Comparison of ENCODE assay signal across 23 mouse cellular contexts in the genomic region with DNA sequence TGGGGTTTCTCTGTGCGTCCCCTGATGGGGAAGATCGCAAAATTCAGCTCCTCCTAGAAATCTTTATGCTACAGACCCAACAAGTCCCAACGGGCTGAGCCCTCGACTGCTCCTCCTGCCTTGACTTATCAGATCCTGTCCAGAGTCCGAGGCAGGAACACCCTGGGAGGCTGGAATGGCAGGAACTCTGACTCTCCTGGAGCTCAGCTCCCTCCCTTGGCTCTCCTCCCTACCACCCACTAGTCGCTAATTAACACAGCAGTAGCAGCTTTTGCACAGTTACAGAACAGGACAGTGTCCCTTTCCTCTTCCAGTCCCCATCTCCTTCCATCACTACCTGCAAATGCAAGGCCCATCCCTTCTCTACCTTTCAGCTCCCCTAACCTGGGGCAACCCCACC. TPM values are rescaled to one million over a fixed set of nuclear protein-coding genes. Genes with fewer than 3 reads are reported as not detected.
DNase-seq lines count a peak whose midpoint lies in the region; ATAC-seq and TF ChIP-seq lines count a peak whose summit lies in the region.
"Had no signal": no experiment of that assay in that cellular context is flagged by ENCODE, and none has a peak within 500 bp of the region (broad histone marks: within the 10 kb centered on the region; RNA-seq: fewer than 3 reads in every experiment).

No protein-coding gene starts in this region.

- peak; percentile 93 for DNase-seq in heart, adult 11 months
- DNase-seq in heart, embryonic 10.5 days (ENCODE audit: low spot score): no peak
- DNase-seq in left cerebral cortex, adult 2 months (ENCODE audit: extremely low spot score in 1 of 2, low spot score in 2 of 2): no peak
- no peak for DNase-seq in left cerebral cortex, postnatal 14 days (ENCODE audit: low spot score in 2 of 2)
- DNase-seq in kidney, adult 8-10 months: peak; percentile 75 to 76
- DNase-seq in kidney, postnatal 36 days: peak; percentile 73 to 81
- DNase-seq in cerebellum, postnatal 36 days: no peak
- DNase-seq: adrenal gland, postnatal 36 days; cerebellum, adult 9-10 months; heart, postnatal 36 days; liver, embryonic 13.5 days; lung, embryonic 14.5 days; midbrain, embryonic 14.5 days had no signal

- H3K36me3 ChIP-seq in heart, embryonic 10.5 days: no peaks in the 10 kb centered on the region
- H3K36me3 ChIP-seq: embryonic facial prominence, embryonic 12.5 days; heart, embryonic 12.5 days; hindbrain, embryonic 15.5 days; limb, embryonic 12.5 days; liver, embryonic 13.5 days had no signal

- intact Hi-C loops in left cerebral cortex, adult 2 months (cut with DNase I): no loop called here
- intact Hi-C loops in left cerebral cortex, postnatal 14 days (cut with DNase I): no loop called here

- H3K27me3 ChIP-seq in heart, embryonic 10.5 days (ENCODE audit: insufficient read depth, poor library complexity, severe bottlenecking): peaks cover 14% of the 10 kb centered on the region; the same call in 1 of the 2 replicates
- H3K27me3 ChIP-seq: embryonic facial prominence, embryonic 12.5 days; heart, embryonic 12.5 days; hindbrain, embryonic 15.5 days; limb, embryonic 12.5 days had no signal

- H3K27ac ChIP-seq in heart, embryonic 10.5 days: no peak overlapping the region
- peak overlapping the region; percentile 57; the same call in 1 of the 2 replicates for H3K27ac ChIP-seq in left cerebral cortex, adult 2 months
- H3K27ac ChIP-seq: embryonic facial prominence, embryonic 12.5 days; hindbrain, embryonic 15.5 days; limb, embryonic 12.5 days; liver, embryonic 13.5 days had no signal

- peaks cover 8% of the 10 kb centered on the region for H3K4me1 ChIP-seq in heart, embryonic 10.5 days
- H3K4me1 ChIP-seq: embryonic facial prominence, embryonic 12.5 days; liver, embryonic 13.5 days had no signal

- ATAC-seq in erythroid progenitor cell, adult 5-6 weeks (replicated peaks; ENCODE audit: low FRiP score, poor library complexity, severe bottlenecking): no peak
- ATAC-seq: CD4-positive, CD25-positive, alpha-beta regulatory T cell, adult 4 months; forebrain, embryonic 14.5 days had no signal

- no peaks in the 10 kb centered on the region for H3K9me3 ChIP-seq in heart, embryonic 10.5 days
- H3K9me3 ChIP-seq: embryonic facial prominence, embryonic 12.5 days; hindbrain, embryonic 15.5 days; limb, embryonic 12.5 days; liver, embryonic 13.5 days; megakaryocyte, embryonic 14.5 days had no signal

- WGBS in heart, embryonic 10.5 days: 43% methylated on average over 6 of the region's 6 CpGs

- no peak for TF ChIP-seq CTCF in left cerebral cortex, adult 2 months (IDR thresholded peaks at IDR 0.05)

- no peak overlapping the region for H3K4me3 ChIP-seq in heart, embryonic 10.5 days
- no peak overlapping the region for H3K4me3 ChIP-seq in left cerebral cortex, adult 2 months
- H3K4me3 ChIP-seq: embryonic facial prominence, embryonic 12.5 days; erythroblast, embryonic 14.5 days; heart, embryonic 12.5 days; hindbrain, embryonic 15.5 days; limb, embryonic 12.5 days; liver, embryonic 13.5 days; megakaryocyte, embryonic 14.5 days had no signal

RNA-seq across cellular contexts. Expression of a gene that starts 0.8 kb away (rescaled TPM):
- 0.11 and 0.18 TPM in 2 replicates for polyA plus RNA-seq in heart, embryonic 10.5 days (2016; fragmentation: Nextera tagmentation; extraction: Ambion mirVana)
- total RNA-seq in left cerebral cortex, adult 2 months (2021): 1 to 10 TPM; 2.8 to 4.7 TPM
- total RNA-seq in left cerebral cortex, postnatal 14 days (2021): under 1 TPM; 0.94 to 0.97 TPM
- 3.8 TPM in 1 of 2 replicates, not detected in the other for total RNA-seq in erythroid progenitor cell, adult 5-6 weeks (2015; ENCODE audit: low replicate concordance)
- total RNA-seq in erythroid progenitor cell, adult 5-6 weeks (2017; ENCODE audit: low replicate concordance): not detected in 2 replicates
- polyA plus RNA-seq: erythroblast, embryonic 14.5 days; intestine, embryonic 14.5 days; liver, embryonic 13.5 days; lung, embryonic 14.5 days had no signal

RNA-seq across cellular contexts. Expression of a gene that starts 24.7 kb away (rescaled TPM):
- polyA plus RNA-seq in heart, embryonic 10.5 days (2016; fragmentation: Nextera tagmentation; extraction: Ambion mirVana): 24.0 and 27.1 TPM in 2 replicates
- 10 to 100 TPM; 26.6 to 28.4 TPM for total RNA-seq in left cerebral cortex, adult 2 months (2021)
- 10 to 100 TPM; 27.4 to 28.2 TPM for total RNA-seq in left cerebral cortex, postnatal 14 days (2021)
- 4.2 and 5.0 TPM in 2 replicates for total RNA-seq in erythroid progenitor cell, adult 5-6 weeks (2015; ENCODE audit: low replicate concordance)
- 6.4 and 6.6 TPM in 2 replicates for total RNA-seq in erythroid progenitor cell, adult 5-6 weeks (2017; ENCODE audit: low replicate concordance)

RNA-seq across cellular contexts. Expression of a gene that starts 37.4 kb away (rescaled TPM):
- 10.2 and 13.4 TPM in 2 replicates for polyA plus RNA-seq in heart, embryonic 10.5 days (2016; fragmentation: Nextera tagmentation; extraction: Ambion mirVana)
- total RNA-seq in left cerebral cortex, adult 2 months (2021): 10 to 100 TPM; 46.5 to 50.4 TPM
- total RNA-seq in left cerebral cortex, postnatal 14 days (2021): 10 to 100 TPM; 28.9 to 36.7 TPM
- total RNA-seq in erythroid progenitor cell, adult 5-6 weeks (2015; ENCODE audit: low replicate concordance): not detected in 2 replicates
- 3.9 TPM in 1 of 2 replicates, not detected in the other for total RNA-seq in erythroid progenitor cell, adult 5-6 weeks (2017; ENCODE audit: low replicate concordance)
- polyA plus RNA-seq: erythroblast, embryonic 14.5 days had no signal

RNA-seq across cellular contexts. Expression of a gene that starts 48.0 kb away (rescaled TPM):
- polyA plus RNA-seq in heart, embryonic 10.5 days (2016; fragmentation: Nextera tagmentation; extraction: Ambion mirVana): 32.1 and 41.1 TPM in 2 replicates
- total RNA-seq in left cerebral cortex, adult 2 months (2021): 100 to 1,000 TPM; 157 to 161 TPM
- 100 to 1,000 TPM; 157 to 169 TPM for total RNA-seq in left cerebral cortex, postnatal 14 days (2021)
- 122 and 124 TPM in 2 replicates for total RNA-seq in erythroid progenitor cell, adult 5-6 weeks (2015; ENCODE audit: low replicate concordance)
- total RNA-seq in erythroid progenitor cell, adult 5-6 weeks (2017; ENCODE audit: low replicate concordance): 74.2 and 96.2 TPM in 2 replicates

Comparison
In these comparisons a context has a peak if more than half of its experiments do, and no peak if none do; other contexts are left out.
1. DNase-seq: peak in heart, adult 11 months (single experiment), kidney, adult 8-10 months (2 of 2) and kidney, postnatal 36 days (2 of 2); none in heart, embryonic 10.5 days (single experiment), left cerebral cortex, adult 2 months (0 of 2), left cerebral cortex, postnatal 14 days (0 of 2) and cerebellum, postnatal 36 days (0 of 2).
2. RNA of a gene that starts 37.4 kb away (total RNA-seq): 46.5 to 50.4 TPM in left cerebral cortex, adult 2 months and 28.9 to 36.7 TPM in left cerebral cortex, postnatal 14 days; 3.9 TPM in erythroid progenitor cell, adult 5-6 weeks; every median in the first group is over 4 times any median in the second.